Mouse (Mus musculus): ENCODE results near the gene Idh1. TPM values are rescaled to one million over a fixed set of nuclear protein-coding genes. Genes with fewer than 3 reads are reported as not detected.
"Not testable (repeated sequence)": the region's sequence is repeated elsewhere in the genome, so short reads cannot be mapped to it uniquely, and the experiment has no call there.

Gene Idh1
- total RNA-seq (2015) (196 and 202 TPM in 2 replicates), total RNA-seq (2017) (354 and 378 TPM in 2 replicates)

DNA sequence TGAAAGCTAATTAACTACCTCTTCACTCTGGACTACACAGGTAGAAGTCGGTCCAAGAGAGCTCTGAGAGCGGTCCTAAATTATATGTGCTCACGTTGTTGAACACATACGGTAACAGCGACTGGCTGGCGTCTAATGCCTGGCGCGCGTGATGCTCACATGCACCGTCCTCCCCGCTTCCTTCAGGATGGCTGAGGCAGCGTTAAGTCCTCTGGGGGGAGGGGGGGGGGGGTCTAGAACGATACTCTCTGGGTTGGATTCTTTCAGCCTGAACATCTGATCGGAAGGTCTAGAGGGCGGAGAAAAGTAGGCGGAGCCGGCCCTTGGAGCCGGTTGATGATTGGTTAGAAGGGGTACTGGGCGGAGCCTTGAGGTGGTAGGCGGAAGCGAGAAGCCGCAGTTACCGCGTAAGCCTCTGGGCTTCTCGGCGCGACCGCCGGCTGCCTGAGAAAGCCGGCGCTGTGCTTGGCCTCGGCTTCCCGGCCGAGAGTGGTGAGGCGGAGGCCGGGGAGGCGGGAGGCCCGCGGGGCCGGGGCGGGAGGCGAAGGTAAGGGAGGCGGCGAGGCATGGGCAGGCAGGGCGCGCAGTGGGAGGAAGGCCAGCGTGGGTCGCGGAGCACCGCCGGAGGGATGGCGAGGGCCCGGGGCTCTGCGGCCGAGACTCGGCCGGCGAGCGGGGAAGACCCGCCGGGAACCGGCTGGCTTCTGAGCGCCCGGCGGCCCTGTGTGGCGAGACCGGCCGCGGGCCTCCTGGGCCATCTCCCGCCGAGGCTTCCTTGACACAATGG lies at the start of gene Idh1, which contains the start of gene Pikfyve:
Gene Idh1, minus strand, starts transcription at position 214 of the 787 bp plus-strand sequence.
Gene Pikfyve, plus strand, starts transcription at position 397 of the 787 bp plus-strand sequence.
- ATAC-seq (ENCODE audit: poor library complexity, severe bottlenecking) = peak; percentile 98

DNA sequence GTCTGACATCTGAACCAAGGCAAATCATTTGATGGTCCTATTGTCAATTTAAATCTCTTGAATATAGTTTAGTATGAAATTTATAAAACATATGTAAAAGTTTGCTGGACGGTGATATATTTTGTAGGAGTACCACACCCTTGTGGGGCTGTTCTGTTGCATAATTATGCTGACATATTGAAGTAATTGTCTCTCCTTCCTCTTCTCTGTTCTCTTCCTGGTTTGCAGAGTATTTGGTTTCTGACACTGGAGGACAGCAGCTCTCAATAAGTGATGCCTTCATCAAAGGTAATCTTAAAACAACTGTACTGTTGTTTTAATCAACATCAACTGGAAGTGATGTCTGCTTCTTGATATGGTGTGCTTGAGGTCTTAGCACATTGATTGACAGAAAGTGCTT lies 44.3 kb upstream of the Idh1 start:
- peak; percentile 89 for ATAC-seq (ENCODE audit: poor library complexity, severe bottlenecking)

DNA sequence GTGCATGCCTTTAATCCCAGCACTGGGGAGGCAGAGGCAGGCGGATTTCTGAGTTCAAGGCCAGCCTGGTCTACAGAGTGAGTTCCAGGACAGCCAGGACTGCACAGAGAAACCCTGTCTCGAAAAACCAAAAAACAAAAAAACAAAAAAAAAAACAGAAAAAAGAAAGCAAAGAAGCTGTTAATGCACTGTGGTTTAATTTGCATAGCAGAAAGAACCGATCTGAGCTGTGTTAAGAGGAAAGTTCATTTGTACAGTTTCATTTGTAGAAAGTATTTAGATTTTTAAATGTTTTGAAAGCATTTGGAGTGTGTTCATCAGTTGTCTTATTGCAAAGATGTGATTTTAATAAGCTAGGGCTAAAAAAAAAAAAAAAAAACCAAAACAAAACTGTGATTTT lies 43.5 kb upstream of the Idh1 start:
- not testable (repeated sequence) for ATAC-seq (ENCODE audit: poor library complexity, severe bottlenecking)

DNA sequence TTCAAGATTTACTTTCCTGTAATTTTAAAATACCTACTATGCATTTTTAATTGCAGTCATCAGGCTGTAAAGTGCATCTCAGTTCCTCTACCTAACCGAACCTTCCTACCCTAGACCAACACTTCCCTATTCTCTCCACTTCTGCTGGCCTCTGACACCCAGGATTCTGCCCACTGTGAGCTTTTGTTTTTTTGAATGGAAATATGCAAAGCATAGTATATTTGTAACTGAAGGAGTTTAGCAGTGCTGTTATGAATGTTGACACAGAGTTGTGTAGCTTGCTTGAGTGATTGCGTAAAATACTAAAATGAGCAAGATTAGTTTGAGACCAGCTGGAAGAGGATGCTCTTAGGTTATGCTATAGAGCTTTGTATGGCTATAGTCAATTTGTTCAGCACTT lies 41.4 kb upstream of the Idh1 start:
- peak; percentile 87 for ATAC-seq (ENCODE audit: poor library complexity, severe bottlenecking)

DNA sequence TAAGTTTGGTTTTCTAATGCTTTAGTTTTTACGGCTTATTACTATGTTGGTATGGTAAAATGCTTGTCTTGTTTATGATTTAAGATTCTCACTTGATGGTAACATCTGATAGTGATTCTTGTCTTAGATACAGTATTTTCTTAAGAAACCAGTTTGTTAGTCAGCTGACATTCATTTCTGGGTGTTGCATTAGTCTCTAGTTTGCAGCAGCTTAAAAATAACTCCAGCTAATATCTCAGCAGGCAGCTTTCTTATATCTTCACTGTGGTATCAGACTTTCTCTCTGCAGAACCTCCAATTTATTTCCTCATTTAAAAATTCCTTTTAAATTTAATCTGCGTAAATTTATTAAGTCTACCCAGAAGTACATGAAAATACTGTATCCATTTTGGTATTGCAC lies 37.4 kb upstream of the Idh1 start:
- ATAC-seq (ENCODE audit: poor library complexity, severe bottlenecking) = no peak

DNA sequence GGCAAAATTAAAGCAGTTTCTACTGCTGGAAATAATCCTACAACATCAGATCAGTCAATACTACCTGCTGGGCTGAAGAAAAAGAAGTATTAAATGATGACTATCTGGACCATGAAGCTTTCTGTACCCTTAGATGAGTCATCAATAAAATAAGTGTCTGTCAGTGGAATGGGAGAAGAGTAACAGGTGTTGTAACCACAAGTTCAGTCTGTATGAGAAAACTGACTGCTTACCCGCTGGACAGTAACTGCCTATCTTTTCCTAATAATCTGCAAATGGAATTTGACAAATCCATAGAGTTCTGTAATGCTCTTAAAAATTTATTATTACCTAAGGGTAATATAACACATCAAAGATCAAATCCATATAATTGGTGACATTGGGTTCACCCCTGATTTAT lies 31.7 kb upstream of the Idh1 start:
- no peak for ATAC-seq (ENCODE audit: poor library complexity, severe bottlenecking)

DNA sequence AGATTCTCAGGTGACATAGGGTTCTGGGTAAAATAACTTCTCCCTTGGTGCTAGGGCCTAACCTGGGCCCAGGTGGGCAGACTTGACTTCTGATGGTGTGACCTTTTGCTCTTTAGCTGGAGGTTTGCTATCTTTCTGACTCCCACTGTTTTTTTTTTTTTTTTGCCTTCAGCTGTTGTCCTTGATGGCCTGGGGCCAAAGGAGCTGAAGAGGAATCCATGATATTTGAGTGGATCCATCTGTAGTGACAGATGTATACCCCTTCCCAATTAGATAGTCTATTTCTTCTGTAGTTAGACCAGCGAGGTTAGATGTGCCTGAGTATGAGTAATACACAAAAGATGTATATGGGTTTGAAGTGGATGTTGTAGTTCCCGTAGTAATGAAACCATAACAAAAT lies 31.3 kb upstream of the Idh1 start:
- ATAC-seq (ENCODE audit: poor library complexity, severe bottlenecking) = no peak

DNA sequence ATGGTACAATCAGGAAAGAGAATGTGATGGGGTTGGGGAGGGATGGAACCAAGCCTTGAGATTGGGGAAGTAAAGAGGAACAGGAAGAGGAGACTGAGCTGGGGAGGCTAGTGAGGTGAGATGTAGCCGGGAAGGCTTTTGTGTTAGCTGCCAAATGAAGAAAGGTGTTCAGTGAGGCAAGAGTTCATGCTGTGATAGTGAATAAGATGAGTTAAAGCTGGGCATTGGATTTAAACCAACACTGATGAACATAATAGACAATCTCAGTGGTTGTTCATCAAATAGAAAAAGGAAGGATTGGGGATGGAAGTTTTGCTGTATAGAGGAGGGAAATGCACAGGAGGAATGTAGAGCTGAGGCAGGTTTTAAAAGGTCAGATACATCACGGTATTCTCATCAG lies 26.9 kb upstream of the Idh1 start:
- ATAC-seq (ENCODE audit: poor library complexity, severe bottlenecking) = no peak

DNA sequence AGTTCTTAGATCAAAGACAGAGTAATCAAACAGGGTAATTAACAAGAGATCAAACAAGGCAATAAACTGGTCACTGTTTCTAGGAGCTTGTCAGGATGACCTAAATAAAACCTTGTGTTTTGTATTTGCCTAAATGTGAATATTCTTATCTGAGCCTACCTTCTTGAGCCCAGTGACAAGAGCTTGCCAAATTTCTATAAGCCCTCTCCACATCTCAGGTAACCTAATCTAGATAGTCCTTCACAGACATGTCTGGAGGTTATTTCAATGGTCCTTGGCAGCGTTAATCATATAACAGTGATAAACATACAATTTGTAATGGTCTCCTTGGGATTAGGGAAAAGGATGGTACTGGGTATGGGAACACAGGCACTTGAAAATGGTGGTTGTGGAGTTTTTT lies 18.0 kb upstream of the Idh1 start:
- ATAC-seq (ENCODE audit: poor library complexity, severe bottlenecking) = no peak

DNA sequence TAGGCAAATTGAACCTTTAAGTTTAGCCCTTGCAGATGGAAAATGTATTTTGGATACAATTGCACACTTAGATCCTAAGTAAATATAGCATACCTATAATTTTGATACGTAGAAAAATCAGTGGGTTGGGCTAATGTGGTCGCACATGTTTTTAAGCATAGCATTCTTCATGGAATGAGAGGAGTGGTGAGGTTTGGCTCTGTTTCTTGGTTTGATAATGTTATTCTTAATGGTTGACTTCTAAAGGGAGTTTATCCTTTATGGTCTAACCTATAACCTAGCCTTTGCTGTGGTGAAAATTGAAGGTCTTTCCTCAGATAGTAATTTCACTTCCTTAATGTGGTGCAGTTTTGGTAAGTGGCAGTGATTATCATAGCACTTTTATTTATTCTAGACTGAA lies 12.6 kb upstream of the Idh1 start:
- no peak for ATAC-seq (ENCODE audit: poor library complexity, severe bottlenecking)

DNA sequence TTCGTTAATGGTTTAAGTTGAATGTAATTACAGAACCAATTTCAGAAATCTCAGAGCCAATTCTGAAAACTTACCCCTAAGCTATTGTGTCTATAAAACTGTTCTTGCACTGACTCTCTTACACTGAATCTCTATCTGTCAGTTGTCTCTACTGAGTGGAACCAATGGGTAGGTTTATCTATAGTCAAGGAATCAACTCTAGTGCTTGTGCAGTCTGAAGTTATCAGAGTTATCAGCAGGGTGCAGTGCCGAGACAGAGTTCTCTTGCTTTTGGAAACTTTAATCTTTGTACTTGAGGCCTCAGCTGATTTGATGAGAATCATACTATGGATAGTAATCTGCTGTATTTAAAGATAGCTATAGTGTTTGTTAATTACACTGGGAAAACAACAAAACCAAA lies 12.1 kb upstream of the Idh1 start:
- no peak for ATAC-seq (ENCODE audit: poor library complexity, severe bottlenecking)

DNA sequence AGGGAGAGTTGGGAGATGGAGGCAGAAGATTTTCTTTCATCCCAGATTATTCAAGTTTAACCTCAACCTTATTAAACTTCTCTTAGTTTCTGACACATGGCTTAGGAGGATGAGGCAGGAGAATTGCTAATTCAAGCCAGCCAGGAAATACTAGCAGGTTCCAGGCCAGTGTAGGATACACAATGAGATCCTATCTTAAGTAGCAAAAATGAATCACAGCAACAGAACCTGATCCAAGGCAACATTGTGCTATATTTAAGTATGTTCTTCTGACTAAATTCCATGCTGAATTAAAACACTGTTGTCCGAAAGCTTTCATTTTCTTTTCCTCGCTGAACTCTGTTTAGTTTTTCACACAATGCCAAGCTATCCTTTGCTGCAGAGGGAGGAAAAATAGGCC lies 6.9 kb upstream of the Idh1 start:
- ATAC-seq (ENCODE audit: poor library complexity, severe bottlenecking) = no peak

DNA sequence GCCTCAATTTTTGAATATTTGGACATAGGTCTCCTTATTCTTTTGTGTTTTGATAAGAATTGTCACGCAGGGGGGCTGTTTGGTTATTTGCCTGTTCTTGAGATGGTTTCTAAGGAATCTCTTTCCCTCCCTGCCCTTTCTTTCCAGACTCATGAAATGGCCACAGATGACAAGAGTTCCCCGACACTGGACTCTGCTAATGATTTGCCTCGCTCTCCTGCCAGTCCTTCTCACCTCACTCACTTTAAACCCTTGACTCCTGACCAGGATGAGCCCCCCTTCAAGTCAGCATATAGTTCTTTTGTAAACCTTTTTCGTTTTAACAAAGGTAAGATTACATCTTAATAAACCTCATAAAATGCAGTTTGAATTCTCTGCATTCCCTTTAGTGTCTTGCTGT lies 3.9 kb upstream of the Idh1 start:
- ATAC-seq (ENCODE audit: poor library complexity, severe bottlenecking) = no peak

DNA sequence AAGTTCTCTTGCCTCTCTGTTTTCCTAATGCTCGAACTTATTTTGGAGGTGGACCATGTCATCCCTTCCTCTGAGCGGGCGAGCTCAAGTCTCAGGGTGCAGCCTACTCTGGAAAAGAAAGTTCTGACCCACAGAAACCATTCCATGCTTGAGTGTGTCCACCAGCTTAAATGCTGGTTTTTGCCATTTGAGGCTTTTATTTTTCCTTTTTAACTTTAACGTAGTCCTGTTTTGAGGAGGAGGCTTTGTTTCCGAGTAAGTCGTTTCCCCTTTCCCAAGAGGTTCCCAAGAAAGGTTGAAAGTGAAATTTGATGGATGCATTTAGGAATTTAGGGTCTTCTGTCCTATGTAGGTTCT lies 752 bp upstream of the Idh1 start:
- ATAC-seq (ENCODE audit: poor library complexity, severe bottlenecking) = no peak

DNA sequence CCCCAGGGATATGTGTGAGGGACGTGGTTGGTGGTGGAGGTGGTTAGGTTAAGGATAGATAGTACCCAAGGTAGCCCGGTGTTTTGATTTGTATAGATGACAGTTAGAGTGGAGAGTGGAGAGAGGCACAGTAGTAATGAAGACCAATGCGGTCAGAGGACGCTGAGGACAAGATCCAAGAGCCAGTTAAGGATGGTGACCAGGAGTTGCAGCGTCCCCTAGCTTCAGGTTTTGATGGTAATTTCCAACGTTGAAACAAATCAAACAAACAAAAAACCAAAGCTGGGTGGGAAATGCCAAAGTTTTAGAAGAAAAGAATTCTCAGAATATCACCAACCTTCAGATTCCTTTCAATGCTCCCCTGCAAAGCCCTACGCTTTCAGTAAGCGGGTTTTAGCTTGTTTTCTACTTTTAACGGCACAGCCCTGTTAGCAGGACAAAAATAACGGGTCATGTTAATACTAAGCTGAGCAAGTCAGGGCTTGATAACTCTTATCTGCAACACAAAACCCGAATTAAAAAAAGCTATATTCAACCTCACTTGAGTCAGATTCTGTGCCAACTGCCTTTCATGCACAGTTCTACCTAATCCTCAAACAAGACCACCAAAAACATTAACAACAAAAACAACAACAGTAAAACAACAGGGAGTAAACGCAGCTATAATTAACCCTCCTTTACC lies 635 bp downstream of the Idh1 start:
- no peak for ATAC-seq (ENCODE audit: poor library complexity, severe bottlenecking)

DNA sequence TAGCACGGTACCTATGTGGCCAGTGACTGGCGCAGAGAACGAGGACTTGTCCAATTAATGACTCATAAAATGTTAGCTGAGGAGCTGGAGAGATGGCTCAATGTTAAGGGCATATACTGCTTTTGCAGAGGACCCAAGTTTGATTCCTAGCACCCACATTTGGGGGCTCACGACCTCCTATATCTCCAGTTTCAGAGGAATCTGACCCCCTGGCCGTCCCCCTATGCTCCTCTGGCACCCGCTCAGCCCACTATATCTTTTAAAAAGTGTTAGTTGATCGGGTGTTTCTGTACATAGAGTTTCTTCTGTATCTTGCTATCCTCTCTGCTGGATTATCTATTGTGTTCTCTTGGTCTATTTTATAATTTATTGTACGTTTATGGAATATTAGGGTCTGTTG lies 1.3 kb downstream of the Idh1 start:
- no peak for ATAC-seq (ENCODE audit: poor library complexity, severe bottlenecking)

DNA sequence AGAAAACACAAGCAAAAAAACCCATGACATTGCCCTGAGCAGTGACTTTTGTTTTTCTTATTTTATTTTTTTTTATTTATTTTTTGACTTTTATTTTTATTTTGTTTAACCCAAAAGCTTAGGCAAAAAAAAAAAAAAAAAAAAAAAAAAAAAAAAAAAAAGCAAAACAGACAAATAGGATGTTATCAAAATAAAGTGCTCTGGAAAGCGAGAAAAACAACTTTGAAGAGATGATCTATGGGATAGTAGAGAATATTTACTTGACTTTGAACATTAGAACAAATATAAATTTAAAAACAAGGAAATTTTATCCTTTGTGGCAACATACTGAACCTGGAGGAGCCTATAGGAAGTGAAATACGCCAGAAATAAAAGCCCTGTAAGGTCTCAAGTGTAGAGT lies 2.3 kb downstream of the Idh1 start:
- ATAC-seq (ENCODE audit: poor library complexity, severe bottlenecking) = no peak

DNA sequence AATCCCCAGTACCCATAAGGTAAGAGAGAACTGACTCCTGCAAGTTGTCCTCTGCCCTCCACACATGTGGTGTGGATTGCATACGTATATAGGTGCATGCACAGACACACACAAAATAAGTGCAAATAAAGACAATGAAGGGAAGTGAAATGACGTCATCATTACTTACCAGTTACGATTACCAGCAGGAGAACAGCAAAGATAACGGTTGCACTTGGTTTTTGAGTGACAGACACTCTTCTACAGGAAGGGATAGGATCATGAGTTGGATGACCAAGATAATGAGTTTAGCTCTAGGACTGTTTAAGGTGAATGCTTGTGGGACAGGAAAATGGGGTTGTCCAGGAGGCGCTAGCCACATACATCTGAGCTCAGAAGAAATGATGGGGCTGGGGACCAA lies 4.8 kb downstream of the Idh1 start:
- ATAC-seq (ENCODE audit: poor library complexity, severe bottlenecking) = no peak

DNA sequence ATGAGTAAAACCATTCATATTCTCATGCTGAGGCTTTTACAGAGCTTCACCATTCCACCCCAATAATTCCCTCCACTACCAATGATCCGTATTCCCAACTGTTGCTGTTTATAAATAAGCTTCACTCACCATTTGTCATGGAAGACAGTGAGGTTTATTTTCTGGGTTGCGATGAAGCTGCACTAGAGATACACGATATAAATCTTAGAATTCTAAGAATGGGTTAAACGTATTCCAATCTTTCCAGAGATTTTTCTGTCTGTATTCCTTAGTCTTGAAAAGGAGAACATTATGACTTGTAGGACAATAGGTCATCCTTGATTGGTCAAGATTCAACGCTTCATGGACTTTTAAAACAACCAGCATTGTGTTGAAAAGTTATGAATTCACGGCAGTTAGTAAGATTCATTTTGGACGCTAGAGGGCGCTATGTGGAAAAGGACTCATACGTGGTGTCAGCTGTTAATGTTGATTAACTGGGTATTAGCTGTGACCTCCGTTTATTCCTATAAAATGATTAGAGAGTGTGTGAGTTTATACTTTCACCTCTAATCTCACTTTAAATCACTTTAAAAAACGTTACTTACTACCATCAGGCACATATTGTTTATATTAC lies 6.6 kb downstream of the Idh1 start:
- 0 out of 2 replicates have a peak, but pooled peaks have one; percentile 13 for ATAC-seq (ENCODE audit: poor library complexity, severe bottlenecking)

DNA sequence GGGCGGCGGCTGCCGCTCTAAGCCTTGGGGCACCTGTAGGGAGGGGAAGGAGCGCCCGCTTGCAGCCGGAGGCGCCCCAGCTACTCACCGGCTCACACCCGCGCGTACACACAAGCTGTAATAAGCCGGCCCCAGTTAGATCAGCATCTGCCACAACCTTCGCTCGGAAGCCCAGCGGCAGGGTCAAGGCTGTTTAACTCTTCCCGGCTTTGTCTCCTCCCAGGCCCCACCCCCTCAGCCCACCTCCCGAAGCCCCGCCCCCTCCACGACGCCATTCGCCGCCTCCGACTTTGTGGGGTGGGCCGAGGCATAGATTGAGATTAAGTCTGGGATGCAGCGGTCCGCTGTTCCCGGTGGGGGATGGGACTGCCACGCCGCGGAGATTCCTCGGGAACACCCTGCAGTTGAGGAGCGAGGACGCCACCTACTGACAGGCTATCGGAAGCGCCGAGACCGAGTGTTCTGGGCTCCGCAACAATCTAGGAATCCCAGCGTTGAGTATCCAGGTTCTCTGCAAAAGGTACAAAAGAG lies 7.3 kb downstream of the Idh1 start:
- peak; percentile 67 for ATAC-seq (ENCODE audit: poor library complexity, severe bottlenecking)

DNA sequence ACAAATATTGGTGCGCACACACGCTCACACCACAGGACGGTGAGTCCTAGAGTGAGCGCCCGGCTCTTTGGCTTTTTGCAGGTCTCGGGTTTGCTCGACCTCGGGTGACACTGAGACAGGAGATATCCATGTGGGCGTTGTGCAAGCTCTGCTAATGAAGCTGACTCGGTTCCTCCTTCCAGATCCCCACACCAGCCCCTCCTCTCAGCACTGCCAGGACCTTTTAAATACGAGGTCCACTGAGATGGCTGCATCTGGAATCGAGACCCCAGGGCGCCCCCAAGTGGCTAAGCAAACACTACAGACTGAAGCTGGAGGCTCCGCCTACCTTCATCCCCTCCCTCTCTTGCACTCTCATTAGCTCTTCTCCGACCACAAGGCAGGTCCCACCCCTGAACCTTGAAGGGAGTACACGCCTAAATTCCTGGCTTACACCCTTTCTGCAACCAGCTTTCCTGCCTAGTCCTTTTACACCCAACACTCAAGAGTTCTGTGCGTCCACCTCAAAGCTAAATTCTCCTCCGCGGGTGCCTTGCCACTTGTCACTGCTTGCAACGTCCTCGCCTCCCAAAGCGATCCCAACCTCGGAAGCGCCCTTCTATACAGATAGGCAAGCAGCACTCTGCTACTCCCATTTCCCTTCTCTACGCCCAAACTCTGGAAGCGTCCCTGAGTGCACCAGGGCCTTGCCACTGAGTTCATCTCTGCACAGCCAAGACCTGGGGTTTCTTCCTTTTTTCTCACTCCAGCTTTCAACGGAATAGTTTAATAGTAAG lies 8.0 kb downstream of the Idh1 start:
- peak; percentile 79 for ATAC-seq (ENCODE audit: poor library complexity, severe bottlenecking)

Measured in megakaryocyte, adult 5-6 weeks (primary cell).